Mouse (Mus musculus) forebrain, embryonic 16.5 days (tissue): Measurements from ENCODE around the gene Peli2. TPM values are rescaled to one million over a fixed set of nuclear protein-coding genes. Genes with fewer than 3 reads are reported as not detected.

Experiments
- ATAC-seq: fragments of 200-750 bp; cut with Nextera tagmentation; 2 replicates; pipeline ENCODE4 v1.8.0; 2017; ENCODE audit warnings: mild to moderate bottlenecking, moderate library complexity
- H3K27ac ChIP-seq: fragments of 300-500 bp; sonication (generic); 2 replicates; pipeline ENCODE4 v1.5.1; 2014; ENCODE audit warnings: low read length, control low read depth
- H3K27me3 ChIP-seq: fragments of 300-500 bp; sonication (generic); replicated peaks from 2 replicates; pipeline ENCODE4 v1.6.1; 2014; ENCODE audit warnings: low read length; ENCODE audit not compliant: control insufficient read depth, insufficient read depth
- H3K36me3 ChIP-seq: fragments of 300-500 bp; sonication (generic); 2 replicates; pipeline ENCODE4 v1.6.1; 2014; ENCODE audit not compliant: control insufficient read depth, insufficient read depth
- H3K4me1 ChIP-seq: fragments of 300-500 bp; sonication (generic); replicated peaks from 2 replicates; pipeline ENCODE4 v1.6.1; 2014; ENCODE audit warnings: low read length; ENCODE audit not compliant: control insufficient read depth, insufficient read depth
- H3K4me2 ChIP-seq: fragments of 300-500 bp; sonication (generic); 2 replicates; pipeline ENCODE4 v1.6.1; 2014; ENCODE audit warnings: mild to moderate bottlenecking, low read length, control low read depth
- H3K4me3 ChIP-seq: fragments of 300-500 bp; sonication (generic); replicated peaks from 2 replicates; pipeline ENCODE4 v1.5.1; 2014; ENCODE audit warnings: mild to moderate bottlenecking, low read length, control low read depth
- H3K9ac ChIP-seq: fragments of 300-500 bp; sonication (generic); replicated peaks from 2 replicates; pipeline ENCODE4 v1.6.1; 2014; ENCODE audit warnings: low read depth, low read length, control low read depth
- H3K9me3 ChIP-seq: fragments of 300-500 bp; sonication (generic); 2 replicates; pipeline ENCODE4 v1.6.1; 2016; ENCODE audit warnings: low read length; ENCODE audit not compliant: control insufficient read depth
- WGBS: fragments of 180-500 bp; shearing (Covaris S2); extraction: QIAGEN DNeasy Blood & Tissue Kit; methylation state at CpG from one replicate; pipeline ENCODE4 v1.1.7; 2014; 5-methylcytosine and 5-hydroxymethylcytosine counted together
- polyA plus RNA-seq: library from polyadenylated mRNA; unstranded; fragments of >200 nt; fragmentation: Nextera tagmentation; extraction: Ambion mirVana; gene quantifications from 2 replicates; pipeline ENCODE4 v1.2.1, GENCODE M21; 2015

Peli2 gene
- polyA plus RNA-seq, 1 experiment from 2014 or later, result 10.5 TPM

DNA sequence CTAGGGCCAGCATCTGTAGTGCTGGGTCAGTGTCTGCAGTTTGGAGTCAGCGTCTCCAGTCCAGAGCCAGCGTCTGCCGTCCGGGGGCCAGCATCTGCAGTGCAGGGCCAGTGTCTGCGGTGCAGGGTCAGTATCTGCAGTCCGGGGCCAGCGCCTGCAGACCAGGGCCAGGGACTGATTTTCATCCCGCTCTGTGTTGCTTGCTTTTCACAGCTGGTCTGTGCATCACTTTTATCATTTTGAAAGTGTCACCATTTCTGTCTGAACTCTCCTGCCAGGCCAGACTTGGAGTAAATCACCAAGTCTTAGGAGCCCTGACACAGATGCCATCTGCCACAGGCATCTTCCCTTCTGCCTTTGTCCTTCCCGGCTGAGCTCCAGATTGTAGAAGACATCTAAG is 79.7 kb downstream of the Peli2 start:
- Histone ChIP-seq H3K27ac (no peak overlapping the region), H3K9me3 (no peaks in the 10 kb centered on the region), H3K4me3 (no peak overlapping the region), H3K4me1 (peaks cover 23% of the 10 kb centered on the region), H3K4me2 (no peak overlapping the region), H3K27me3 (no peaks in the 10 kb centered on the region), H3K36me3 (no peaks in the 10 kb centered on the region), H3K9ac (no peak overlapping the region)
- ATAC-seq, result no peak
- WGBS, result 89% methylated on average over 9 of the region's 9 CpGs

DNA sequence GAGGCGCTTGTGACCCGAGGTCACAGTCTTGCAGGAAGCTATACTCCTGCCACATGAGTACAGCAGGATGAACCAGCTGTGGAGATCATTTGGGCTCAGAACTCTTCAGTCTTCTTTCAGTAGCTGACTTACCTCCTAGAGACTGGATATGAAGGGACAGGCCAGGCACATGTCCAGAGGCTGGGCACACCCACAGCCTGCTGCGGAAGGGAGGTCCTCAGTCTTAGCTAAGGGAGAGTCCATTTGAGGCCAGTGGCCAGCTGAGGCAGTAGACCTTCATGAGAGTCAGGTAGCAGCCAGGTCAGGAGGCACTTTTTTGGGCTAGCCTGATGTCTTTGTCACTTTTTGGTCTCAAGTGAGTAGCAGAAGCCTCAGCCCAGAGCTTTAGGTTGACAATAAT is 80.2 kb downstream of the Peli2 start:
- peaks cover 23% of the 10 kb centered on the region for H3K4me1 ChIP-seq

DNA sequence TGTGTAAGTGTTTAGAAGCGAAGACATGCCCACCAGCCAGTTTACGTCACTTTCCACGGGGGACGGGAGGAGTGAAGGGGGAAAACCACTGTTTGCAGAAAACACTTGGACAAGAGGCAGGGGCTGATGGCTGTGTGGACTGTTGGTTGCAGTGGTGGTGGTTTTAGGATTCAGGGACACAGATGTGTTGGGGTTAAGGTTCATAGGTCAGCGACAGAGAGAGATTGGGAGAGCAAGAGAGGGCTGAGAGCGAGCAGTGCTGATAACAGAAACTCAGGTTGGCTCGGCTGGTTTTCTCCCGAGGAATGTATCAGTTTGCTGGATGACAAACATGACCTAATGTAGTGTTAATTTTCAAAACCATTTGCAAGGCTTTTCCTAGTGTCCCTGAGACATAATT is 80.8 kb downstream of the Peli2 start:
- Histone ChIP-seq H3K4me2 (no peak overlapping the region), H3K27ac (no peak overlapping the region), H3K9me3 (no peaks in the 10 kb centered on the region), H3K36me3 (no peaks in the 10 kb centered on the region), H3K4me3 (no peak overlapping the region), H3K27me3 (no peaks in the 10 kb centered on the region), H3K9ac (no peak overlapping the region), H3K4me1 (peaks cover 25% of the 10 kb centered on the region)
- WGBS, result 93% methylated on average over 8 of the region's 8 CpGs
- ATAC-seq, result no peak

More for the DNA sequence above, 80.2 kb downstream of the Peli2 start:
- Histone ChIP-seq H3K4me2 (no peak overlapping the region), H3K4me3 (no peak overlapping the region), H3K9me3 (no peaks in the 10 kb centered on the region), H3K27ac (no peak overlapping the region), H3K9ac (no peak overlapping the region), H3K27me3 (no peaks in the 10 kb centered on the region), H3K36me3 (no peaks in the 10 kb centered on the region)
- WGBS, result 84% methylated on average over 3 of the region's 3 CpGs
- no peak for ATAC-seq

DNA sequence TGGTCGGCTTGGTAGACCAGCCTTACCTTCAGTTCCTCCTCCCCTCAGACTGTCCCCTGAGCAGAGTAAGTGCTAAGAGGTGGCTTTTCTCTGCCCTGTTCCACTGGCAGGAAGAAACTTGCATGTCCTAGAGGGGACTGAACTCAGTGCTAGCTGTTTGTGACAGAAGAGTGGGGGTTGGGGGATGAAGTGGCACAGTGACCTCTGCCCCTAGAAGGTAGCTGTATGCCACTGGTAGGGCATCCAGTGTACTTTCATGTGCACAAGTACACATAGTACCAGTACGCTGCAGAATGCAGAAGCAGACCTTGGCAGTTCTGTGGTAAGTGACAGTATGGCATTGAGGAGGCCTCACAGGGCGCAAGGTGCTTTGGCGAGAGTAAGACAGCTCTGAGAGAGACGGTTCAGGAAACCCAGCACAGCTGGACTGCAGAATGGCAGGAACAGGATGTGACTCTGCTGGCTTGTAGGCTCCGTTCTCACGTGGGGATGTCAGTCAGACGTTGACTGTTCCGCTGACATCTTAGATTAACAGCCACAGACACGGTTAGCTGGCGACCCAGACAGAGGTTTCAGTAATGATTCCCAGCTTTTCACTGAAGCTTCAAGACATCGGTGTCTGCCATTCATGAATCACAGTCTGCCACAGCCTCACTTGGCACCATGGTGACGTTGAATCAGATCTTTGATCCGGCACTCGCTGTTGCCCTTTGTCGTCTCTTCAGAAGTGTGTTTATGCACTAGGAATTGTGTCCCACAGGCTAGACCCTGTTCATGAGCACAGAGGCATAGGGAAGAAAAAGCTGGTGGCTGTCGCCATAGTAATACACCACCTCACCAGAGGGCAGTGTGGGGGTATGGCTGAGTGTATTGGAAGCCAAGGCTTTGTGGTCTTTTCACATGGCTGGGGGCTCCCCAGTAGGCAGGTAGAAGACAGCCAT is 81.7 kb downstream of the Peli2 start:
- 54% methylated on average over 17 of the region's 17 CpGs for WGBS
- Histone ChIP-seq H3K9ac (no peak overlapping the region), H3K4me1 (peaks cover 27% of the 10 kb centered on the region), H3K27ac (no peak overlapping the region), H3K4me2 (no peak overlapping the region), H3K36me3 (no peaks in the 10 kb centered on the region), H3K9me3 (no peaks in the 10 kb centered on the region), H3K4me3 (no peak overlapping the region), H3K27me3 (no peaks in the 10 kb centered on the region)
- no peak for ATAC-seq

DNA sequence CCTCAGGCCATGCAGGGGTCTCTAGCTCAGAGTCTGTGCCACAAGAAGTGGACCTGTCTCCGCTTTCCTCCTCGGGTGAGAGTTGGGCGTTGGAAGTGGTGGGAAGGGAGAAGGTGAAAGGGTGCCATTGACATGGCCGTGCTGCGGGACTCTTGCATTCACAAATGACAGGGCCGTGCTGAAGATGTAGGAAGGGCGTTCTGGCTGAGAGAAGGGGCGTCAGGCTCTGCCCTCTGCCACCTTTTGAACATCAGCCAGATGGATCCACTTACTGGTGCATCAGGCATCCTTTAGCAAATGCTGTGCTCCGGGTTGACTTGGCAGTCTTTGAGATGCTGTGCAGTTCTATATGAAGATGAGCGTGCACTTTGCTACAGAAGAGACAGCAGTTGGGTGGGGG is 84.4 kb downstream of the Peli2 start:
- ATAC-seq, result no peak
- H3K4me3 ChIP-seq, result no peak overlapping the region
- H3K9ac ChIP-seq, result no peak overlapping the region
- WGBS, result 78% methylated on average over 10 of the region's 10 CpGs
- no peak overlapping the region for H3K27ac ChIP-seq
- H3K4me1 ChIP-seq, result peaks cover 21% of the 10 kb centered on the region
- H3K4me2 ChIP-seq, result no peak overlapping the region
- no peaks in the 10 kb centered on the region for H3K36me3 ChIP-seq
- H3K9me3 ChIP-seq, result no peaks in the 10 kb centered on the region
- H3K27me3 ChIP-seq, result no peaks in the 10 kb centered on the region

DNA sequence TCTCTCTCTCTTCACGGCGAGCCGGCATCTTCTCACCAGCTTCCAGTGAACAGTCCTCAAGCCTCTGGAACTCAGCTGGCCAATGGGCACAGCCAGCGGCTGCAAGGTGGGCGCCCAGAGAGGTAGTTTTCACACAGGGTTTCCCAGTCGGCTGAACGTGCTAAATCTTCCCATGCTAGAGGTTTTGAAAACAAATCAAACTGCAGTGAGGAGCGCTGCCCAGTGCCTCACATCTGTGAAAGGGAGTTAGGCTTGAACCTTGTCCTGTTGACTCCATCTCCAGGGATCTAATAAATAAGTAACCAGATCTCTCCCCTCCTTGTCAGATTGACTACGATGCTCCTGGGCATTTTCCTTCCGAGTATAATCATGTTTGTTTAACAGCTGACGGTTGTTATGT is 85.0 kb downstream of the Peli2 start:
- H3K4me3 ChIP-seq, result no peak overlapping the region
- no peak for ATAC-seq
- no peak overlapping the region for H3K27ac ChIP-seq

DNA sequence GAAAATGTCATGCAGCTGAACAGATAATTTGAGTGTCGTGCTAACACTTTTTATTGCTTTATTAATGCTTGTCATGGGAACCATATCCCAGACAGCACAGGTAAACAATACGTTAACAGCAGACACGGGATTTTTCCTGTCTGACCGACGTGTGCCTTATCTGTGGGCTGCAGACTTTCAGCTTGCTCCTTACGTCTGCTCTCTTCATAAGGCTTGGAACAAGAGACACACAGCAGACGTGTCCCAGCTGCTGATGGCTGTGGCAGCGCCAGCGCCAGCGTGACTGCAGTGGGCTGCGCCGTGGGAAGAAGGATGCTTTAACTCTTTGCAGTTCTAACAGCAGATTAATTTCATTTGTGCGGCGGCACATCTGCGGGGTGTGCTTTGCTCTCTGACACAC is 86.5 kb downstream of the Peli2 start:
- Histone ChIP-seq H3K27me3 (no peaks in the 10 kb centered on the region), H3K27ac (peak overlapping the region; percentile 29), H3K9ac (no peak overlapping the region), H3K4me2 (peak overlapping the region; percentile 25), H3K4me1 (peaks cover 20% of the 10 kb centered on the region), H3K4me3 (no peak overlapping the region), H3K36me3 (no peaks in the 10 kb centered on the region), H3K9me3 (no peaks in the 10 kb centered on the region)
- peak; percentile 89 for ATAC-seq
- WGBS, result 26% methylated on average over 15 of the region's 15 CpGs

More for the DNA sequence above, 85.0 kb downstream of the Peli2 start:
- no peaks in the 10 kb centered on the region for H3K36me3 ChIP-seq
- H3K27me3 ChIP-seq, result no peaks in the 10 kb centered on the region
- H3K4me1 ChIP-seq, result peaks cover 20% of the 10 kb centered on the region
- no peak overlapping the region for H3K9ac ChIP-seq
- H3K4me2 ChIP-seq, result no peak overlapping the region
- H3K9me3 ChIP-seq, result no peaks in the 10 kb centered on the region
- 70% methylated on average over 8 of the region's 11 CpGs for WGBS

DNA sequence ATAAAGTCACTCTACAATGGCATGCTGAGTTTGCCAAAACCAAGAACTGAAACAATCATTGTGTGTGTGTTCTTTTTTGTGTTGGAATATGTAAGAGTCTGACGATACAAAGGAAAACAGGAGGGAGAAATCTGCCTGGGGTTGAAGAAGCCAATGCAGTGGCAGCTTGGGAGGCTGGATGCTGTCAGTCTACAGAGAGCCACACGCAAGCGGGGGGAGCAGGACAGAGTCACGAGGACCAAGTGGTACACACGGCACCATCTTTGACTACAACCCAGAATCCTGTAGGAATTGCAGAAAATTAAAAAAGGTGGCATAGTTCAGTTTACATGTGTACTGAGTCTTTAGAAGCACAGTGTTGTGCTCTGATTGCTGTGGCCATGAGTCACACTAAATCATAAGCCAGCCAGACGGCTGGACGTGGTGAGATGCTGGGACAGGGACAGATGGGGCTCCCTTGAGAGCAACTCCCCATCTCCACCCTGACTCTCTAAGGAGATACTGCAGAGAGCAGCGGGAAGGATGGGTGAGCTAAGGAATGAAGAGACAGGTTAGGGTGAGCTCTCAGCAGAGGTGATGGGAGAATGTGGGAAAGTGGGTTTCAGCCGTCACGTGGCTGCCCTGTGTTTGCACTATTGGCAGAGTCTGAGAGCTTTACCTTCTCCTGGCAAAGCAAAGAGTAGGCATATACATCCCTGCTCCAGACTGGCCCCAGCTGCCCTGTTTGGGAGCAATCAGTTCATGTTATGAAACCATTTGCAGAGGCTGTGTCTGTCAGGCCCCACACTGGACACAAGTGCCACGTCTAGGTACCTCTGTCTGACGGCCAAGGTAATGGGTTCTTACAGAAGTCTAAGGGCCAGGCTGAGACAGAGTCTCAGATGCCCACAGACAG is 87.4 kb downstream of the Peli2 start:
- ATAC-seq, result peak; percentile 36
- H3K4me2 ChIP-seq, result peak overlapping the region; percentile 25
- no peaks in the 10 kb centered on the region for H3K36me3 ChIP-seq
- WGBS, result 66% methylated on average over 12 of the region's 12 CpGs
- H3K27ac ChIP-seq, result peak overlapping the region; percentile 29; the same call in 1 of the 2 replicates
- no peaks in the 10 kb centered on the region for H3K27me3 ChIP-seq
- H3K9ac ChIP-seq, result no peak overlapping the region
- H3K4me3 ChIP-seq, result no peak overlapping the region
- H3K9me3 ChIP-seq, result no peaks in the 10 kb centered on the region
- H3K4me1 ChIP-seq, result peaks cover 20% of the 10 kb centered on the region

DNA sequence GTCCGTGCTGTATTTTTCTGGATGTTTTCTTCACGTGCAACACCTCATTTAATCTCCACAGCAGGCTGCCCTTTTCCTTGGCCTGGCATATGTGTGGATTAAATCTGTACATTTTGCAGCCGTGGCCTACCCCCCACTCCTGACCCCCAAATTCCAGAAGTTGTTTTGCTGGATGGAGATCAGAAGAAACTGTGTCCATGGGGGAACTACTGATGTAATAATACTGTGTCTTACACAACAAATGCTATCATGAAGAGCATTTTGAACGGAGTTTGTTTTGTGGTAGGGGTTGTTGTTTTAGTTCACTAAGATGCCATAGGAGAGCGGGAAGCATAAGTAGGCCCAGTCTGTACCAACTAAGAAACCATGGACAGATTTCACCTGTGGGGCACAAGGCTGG is 88.8 kb downstream of the Peli2 start:
- Histone ChIP-seq H3K4me3 (no peak overlapping the region), H3K27me3 (no peaks in the 10 kb centered on the region), H3K36me3 (no peaks in the 10 kb centered on the region), H3K9ac (no peak overlapping the region), H3K4me1 (peaks cover 20% of the 10 kb centered on the region), H3K9me3 (no peaks in the 10 kb centered on the region), H3K27ac (no peak overlapping the region), H3K4me2 (no peak overlapping the region)
- no peak for ATAC-seq
- 84% methylated on average over 5 of the region's 5 CpGs for WGBS
